Mouse (Mus musculus) liver, embryonic 14.5 days (tissue): Measurements from ENCODE around the gene Prune2. TPM values are rescaled to one million over a fixed set of nuclear protein-coding genes. Genes with fewer than 3 reads are reported as not detected.

ENCODE experiments used
- ATAC-seq: fragments of 200-750 bp; cut with Nextera tagmentation; 2 replicates; pipeline ENCODE4 v1.8.0; 2017; ENCODE audit warnings: moderate number of reproducible peaks, mild to moderate bottlenecking, moderate library complexity; ENCODE audit not compliant: insufficient read depth
- DNase-seq, 3 experiments: peaks; one replicate each; pipeline ENCODE4 v3.0.0-alpha.2; 2012 to 2013; ENCODE audit warnings: low read depth in 3 of 3, low spot score in 3 of 3
- H3K27ac ChIP-seq: fragments of 300-500 bp; sonication (generic); 2 replicates; pipeline ENCODE4 v1.5.1; 2014; ENCODE audit warnings: moderate library complexity, mild to moderate bottlenecking, control low read depth, inconsistent platforms
- H3K27me3 ChIP-seq: fragments of 300-500 bp; sonication (generic); 2 replicates; pipeline ENCODE4 v1.6.1; 2014; ENCODE audit warnings: mild to moderate bottlenecking, low read length, moderate library complexity; ENCODE audit not compliant: control insufficient read depth, insufficient read depth
- H3K36me3 ChIP-seq: fragments of 300-500 bp; sonication (generic); replicated peaks from 2 replicates; pipeline ENCODE4 v1.6.1; 2014; ENCODE audit warnings: low read depth; ENCODE audit not compliant: control insufficient read depth, insufficient read depth
- H3K4me1 ChIP-seq, 2 experiments: fragments of 200-500 bp in 1 of 2; fragments of 300-500 bp in 1 of 2; sonication (generic) in 1 of 2; replicated peaks; 2 replicates each; pipeline ENCODE4 v1.6.1; 2012 to 2014; ENCODE audit warnings: antibody characterized with exemption in 1 of 2, inconsistent platforms in 1 of 2, low read length in 1 of 2; ENCODE audit not compliant: control insufficient read depth in 2 of 2, insufficient read depth in 2 of 2
- H3K4me2 ChIP-seq: fragments of 300-500 bp; sonication (generic); 2 replicates; pipeline ENCODE4 v1.6.1; 2014; ENCODE audit warnings: low read depth, mild to moderate bottlenecking, control low read depth, moderate library complexity
- H3K4me3 ChIP-seq, 2 experiments: fragments of 200-500 bp in 1 of 2; fragments of 300-500 bp in 1 of 2; sonication (generic) in 1 of 2; 2 replicates each; pipeline ENCODE4 v1.5.1; 2012 to 2014; ENCODE audit warnings: low read depth in 2 of 2, low read length in 2 of 2, mild to moderate bottlenecking in 2 of 2, control low read depth in 1 of 2, inconsistent platforms in 1 of 2, moderate library complexity in 1 of 2; ENCODE audit not compliant: insufficient read depth in 1 of 2
- H3K9ac ChIP-seq: fragments of 300-500 bp; sonication (generic); replicated peaks from 2 replicates; pipeline ENCODE4 v1.6.1; 2014; ENCODE audit warnings: mild to moderate bottlenecking, control low read depth, moderate library complexity
- H3K9me3 ChIP-seq: fragments of 300-500 bp; sonication (generic); 2 replicates; pipeline ENCODE4 v1.6.1; 2016; ENCODE audit warnings: low read length, mixed read lengths; ENCODE audit not compliant: control insufficient read depth
- CTCF ChIP-seq: IDR thresholded peaks from 2 replicates; pipeline ENCODE4 v1.5.1; 2016; ENCODE audit warnings: antibody characterized with exemption, low read depth, control low read depth
- EP300 ChIP-seq: IDR thresholded peaks from 2 replicates; pipeline ENCODE4 v1.6.1; 2016; ENCODE audit warnings: antibody characterized with exemption, low read depth
- WGBS: fragments of 180-500 bp; shearing (Covaris S2); extraction: QIAGEN DNeasy Blood & Tissue Kit; methylation state at CpG from one replicate; pipeline ENCODE4 v1.1.7; 2014; ENCODE audit not compliant: insufficient replicate concordance; 5-methylcytosine and 5-hydroxymethylcytosine counted together
- polyA plus RNA-seq, 2 experiments: library from polyadenylated mRNA; depleted of rRNA in 1 of 2; stranded (reverse) in 1 of 2; unstranded in 1 of 2; fragments of >200 nt; fragmentation: Nextera tagmentation in 1 of 2; extraction: Ambion mirVana in 1 of 2; gene quantifications; 2 replicates each; pipeline versions ENCODE4 v1.2.1 to v1.2.3; 2012 to 2014

Gene Prune2
- polyA plus RNA-seq, 2 experiments: 0.26 to 0.29 TPM

- H3K9ac ChIP-seq: no peak overlapping the region
- ATAC-seq (no peak), DNase-seq (no peak)
- no peaks in the 10 kb centered on the region for H3K4me1 ChIP-seq
- no peak overlapping the region for H3K27ac ChIP-seq
- no peak overlapping the region for H3K4me2 ChIP-seq
- H3K27me3 ChIP-seq: peaks cover 3% of the 10 kb centered on the region; the same call in 1 of the 2 replicates
- 41% methylated on average over 2 of the region's 2 CpGs for WGBS
- no peaks in the 10 kb centered on the region for H3K36me3 ChIP-seq
- no peak for TF ChIP-seq EP300
- TF ChIP-seq CTCF: no peak
- no peaks in the 10 kb centered on the region for H3K9me3 ChIP-seq
- no peak overlapping the region for H3K4me3 ChIP-seq
These were observed 6.6 kb upstream of the Prune2 start for GRCm38 (mm10) chr19:16949341-16949740.

GRCm38 (mm10) chr19:16950051-16950450 lies 5.9 kb upstream of the Prune2 start:
- H3K9me3 ChIP-seq: no peaks in the 10 kb centered on the region
- 57% methylated on average over 9 of the region's 9 CpGs for WGBS
- TF ChIP-seq CTCF (no peak), EP300 (no peak)
- no peak overlapping the region for H3K4me3 ChIP-seq
- H3K36me3 ChIP-seq: no peaks in the 10 kb centered on the region
- H3K4me1 ChIP-seq: no peaks in the 10 kb centered on the region
- H3K4me2 ChIP-seq: no peak overlapping the region
- DNase-seq (no peak), ATAC-seq (no peak)
- H3K9ac ChIP-seq: no peak overlapping the region
- H3K27me3 ChIP-seq: peaks cover 3% of the 10 kb centered on the region; the same call in 1 of the 2 replicates
- no peak overlapping the region for H3K27ac ChIP-seq

- Histone ChIP-seq H3K4me2 (no peak overlapping the region), H3K27me3 (peaks cover 6% of the 10 kb centered on the region), H3K4me3 (no peak overlapping the region), H3K4me1 (no peaks in the 10 kb centered on the region), H3K27ac (no peak overlapping the region), H3K36me3 (no peaks in the 10 kb centered on the region), H3K9me3 (no peaks in the 10 kb centered on the region), H3K9ac (no peak overlapping the region)
- DNase-seq (no peak), ATAC-seq (no peak)
- 50% methylated on average over 8 of the region's 8 CpGs for WGBS
- TF ChIP-seq EP300 (no peak), CTCF (no peak)
These were observed 5.1 kb upstream of the Prune2 start for GRCm38 (mm10) chr19:16950664-16951363.

GRCm38 (mm10) chr19:16954736-16955135 lies 1.2 kb upstream of the Prune2 start:
- no peak overlapping the region for H3K27ac ChIP-seq
- WGBS: 71% methylated on average over 6 of the region's 6 CpGs
- H3K4me2 ChIP-seq: no peak overlapping the region
- DNase-seq (no peak), ATAC-seq (no peak)
- peaks cover 0 to 7% of the 10 kb centered on the region in 2 experiments; a peak in 1 of 4 replicates for H3K4me1 ChIP-seq
- TF ChIP-seq CTCF: no peak
- TF ChIP-seq EP300: no peak
- H3K4me3 ChIP-seq: no peak overlapping the region
- peaks cover 11% of the 10 kb centered on the region for H3K27me3 ChIP-seq
- H3K9ac ChIP-seq: no peak overlapping the region
- no peaks in the 10 kb centered on the region for H3K36me3 ChIP-seq
- H3K9me3 ChIP-seq: no peaks in the 10 kb centered on the region

- Histone ChIP-seq H3K9me3 (no peaks in the 10 kb centered on the region), H3K27ac (no peak overlapping the region), H3K27me3 (peaks cover 11% of the 10 kb centered on the region), H3K4me3 (no peak overlapping the region), H3K36me3 (no peaks in the 10 kb centered on the region), H3K9ac (no peak overlapping the region), H3K4me2 (no peak overlapping the region), H3K4me1 (peaks cover 0 to 7% of the 10 kb centered on the region in 2 experiments; a peak in 1 of 4 replicates)
- no peak for DNase-seq
- no peak for ATAC-seq
- TF ChIP-seq CTCF (no peak), EP300 (no peak)
- WGBS: 54% methylated on average over 9 of the region's 9 CpGs
These were observed 696 bp upstream of the Prune2 start for GRCm38 (mm10) chr19:16955231-16955612.
